Mouse (Mus musculus): ENCODE data around the gene Cyp2w1. TPM values are rescaled to one million over a fixed set of nuclear protein-coding genes. Genes with fewer than 3 reads are reported as not detected.

The Cyp2w1 gene
- polyA plus RNA-seq, 1 experiment from 2014 or later, result not detected

- Histone ChIP-seq H3K4me3 (no peak overlapping the region), H3K9ac (no peak overlapping the region), H3K27ac (peak overlapping the region; percentile 97), H3K36me3 (no peaks in the 10 kb centered on the region), H3K27me3 (no peaks in the 10 kb centered on the region), H3K4me1 (peaks cover 67% of the 10 kb centered on the region), H3K4me2 (peak overlapping the region; percentile 87), H3K9me3 (no peaks in the 10 kb centered on the region)
- ATAC-seq (ENCODE audit: borderline replicate concordance, extremely low read depth, low FRiP score, low TSS enrichment), result peak; percentile 46; the same call in 1 of the 2 replicates
- 11% methylated on average over 21 of the region's 21 CpGs for WGBS
These were observed 26.7 kb downstream of the Cyp2w1 start for GRCm38 (mm10) chr5:139378986-139379629.

- Histone ChIP-seq H3K4me1 (peaks cover 70% of the 10 kb centered on the region), H3K4me3 (peak overlapping the region; percentile 68), H3K4me2 (peak overlapping the region; percentile 87), H3K9ac (peak overlapping the region; percentile 56; the same call in 1 of the 2 replicates), H3K27ac (peak overlapping the region; percentile 97), H3K9me3 (no peaks in the 10 kb centered on the region), H3K27me3 (no peaks in the 10 kb centered on the region), H3K36me3 (no peaks in the 10 kb centered on the region)
- ATAC-seq (ENCODE audit: borderline replicate concordance, extremely low read depth, low FRiP score, low TSS enrichment), result no peak
- 15% methylated on average over 8 of the region's 8 CpGs for WGBS
These were observed 27.5 kb downstream of the Cyp2w1 start for GRCm38 (mm10) chr5:139379771-139380384.

DNA sequence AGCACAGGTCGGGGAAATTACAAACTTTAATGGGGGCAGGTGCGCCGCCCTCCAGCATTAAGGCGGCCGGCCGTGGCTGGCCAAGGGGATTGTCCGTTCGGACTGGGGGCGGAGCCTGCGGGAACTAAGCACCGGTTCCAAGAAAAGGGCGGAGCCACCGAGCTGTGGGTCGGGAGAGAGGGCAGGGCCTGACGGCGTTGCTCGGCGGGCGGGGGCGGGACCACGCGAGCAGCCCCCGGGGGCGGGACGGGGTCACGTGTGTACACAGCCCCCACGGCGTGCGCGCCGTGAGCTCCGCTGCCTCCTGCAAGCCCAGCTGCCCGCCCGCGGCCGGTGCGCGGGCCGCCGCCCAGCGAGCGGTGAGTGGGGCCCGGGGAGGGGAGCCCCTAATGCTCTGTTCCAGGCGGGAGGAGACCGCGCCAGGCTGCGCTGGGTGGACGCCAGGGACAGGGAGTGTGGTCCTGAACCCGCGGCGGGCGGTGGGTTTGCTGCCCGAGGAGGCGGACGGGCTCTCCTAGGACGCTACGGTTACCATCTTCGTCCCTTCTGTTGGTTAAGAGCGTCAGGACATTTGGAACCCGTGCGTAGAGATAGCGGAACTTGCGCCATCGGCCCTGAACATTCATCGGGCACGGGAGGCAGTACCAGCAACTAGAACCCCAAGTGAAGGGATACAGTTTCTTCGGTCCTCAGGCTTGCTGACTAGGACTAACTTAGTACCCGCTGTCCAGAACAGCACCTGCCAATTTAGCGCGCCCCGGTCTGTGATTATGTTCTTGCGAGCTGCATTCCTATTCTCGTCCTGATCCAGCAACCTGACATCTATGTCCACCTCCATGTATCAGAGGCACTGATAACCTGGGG lies 28.2 kb downstream of the Cyp2w1 start:
- Histone ChIP-seq H3K36me3 (no peaks in the 10 kb centered on the region), H3K27ac (peak overlapping the region; percentile 97), H3K4me1 (peaks cover 71% of the 10 kb centered on the region), H3K9me3 (no peaks in the 10 kb centered on the region), H3K27me3 (no peaks in the 10 kb centered on the region), H3K4me2 (peak overlapping the region; percentile 87), H3K9ac (peak overlapping the region; percentile 56), H3K4me3 (peak overlapping the region; percentile 68)
- WGBS, result 1% methylated on average over 71 of the region's 73 CpGs
- peak; percentile 84 for ATAC-seq (ENCODE audit: borderline replicate concordance, extremely low read depth, low FRiP score, low TSS enrichment)

DNA sequence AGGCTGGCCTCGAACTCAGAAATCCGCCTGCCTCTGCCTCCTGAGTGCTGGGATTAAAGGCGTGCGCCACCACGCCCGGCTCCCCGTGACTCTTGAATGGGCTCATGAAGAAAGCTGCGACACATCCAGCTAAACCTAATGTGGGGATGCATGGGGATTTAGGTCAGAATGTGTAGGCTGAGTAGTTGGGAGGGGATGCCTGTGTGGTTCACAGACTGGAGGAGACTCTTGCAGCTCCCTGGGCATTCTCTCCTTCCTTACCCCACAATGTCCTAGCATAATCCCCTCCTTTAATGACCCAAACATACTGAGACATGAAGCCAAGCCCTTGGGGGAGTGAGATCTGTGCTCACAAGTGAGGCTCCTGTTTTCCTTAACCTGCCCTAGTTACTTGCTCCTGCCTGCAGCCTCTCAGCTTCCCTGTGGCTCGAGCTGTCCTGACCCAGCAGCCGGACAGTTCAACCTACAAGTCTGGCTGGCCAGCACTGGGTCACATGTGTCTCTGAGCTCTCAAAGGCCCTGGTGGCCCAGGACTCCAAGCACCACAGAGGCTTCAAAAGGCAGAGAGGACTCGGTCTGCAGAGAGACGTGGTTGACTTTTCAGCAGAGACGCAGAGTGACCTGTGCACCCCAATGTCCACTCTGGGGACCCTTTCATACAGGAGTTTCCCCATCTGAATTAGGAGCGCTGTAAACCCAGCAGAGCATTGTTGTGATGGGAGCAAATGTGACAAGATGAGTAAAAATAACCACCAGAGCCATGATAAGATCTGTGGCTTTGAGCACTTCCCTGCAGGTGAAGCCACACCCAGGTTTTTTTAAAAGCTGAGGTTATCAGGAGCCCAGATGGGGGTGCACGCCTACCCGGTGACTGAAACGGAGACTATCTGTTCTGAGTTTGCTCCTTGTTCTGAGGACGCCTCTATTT lies 29.4 kb downstream of the Cyp2w1 start:
- Histone ChIP-seq H3K27me3 (no peaks in the 10 kb centered on the region), H3K4me3 (peak overlapping the region; percentile 6; the same call in 1 of the 2 replicates), H3K9ac (no peak overlapping the region), H3K9me3 (no peaks in the 10 kb centered on the region), H3K27ac (peak overlapping the region; percentile 81), H3K36me3 (no peaks in the 10 kb centered on the region), H3K4me1 (peaks cover 67% of the 10 kb centered on the region), H3K4me2 (peak overlapping the region; percentile 32)
- WGBS, result 73% methylated on average over 18 of the region's 18 CpGs
- no peak for ATAC-seq (ENCODE audit: borderline replicate concordance, extremely low read depth, low FRiP score, low TSS enrichment)

GRCm38 (mm10) chr5:139382760-139383159 lies 30.3 kb downstream of the Cyp2w1 start:
- no peak overlapping the region for H3K9ac ChIP-seq
- no peaks in the 10 kb centered on the region for H3K9me3 ChIP-seq
- peak overlapping the region; percentile 32; the same call in 1 of the 2 replicates for H3K4me2 ChIP-seq
- peaks cover 66% of the 10 kb centered on the region for H3K4me1 ChIP-seq
- no peaks in the 10 kb centered on the region for H3K36me3 ChIP-seq
- H3K4me3 ChIP-seq, result no peak overlapping the region
- H3K27ac ChIP-seq, result peak overlapping the region; percentile 81
- no peak for ATAC-seq (ENCODE audit: borderline replicate concordance, extremely low read depth, low FRiP score, low TSS enrichment)
- no peaks in the 10 kb centered on the region for H3K27me3 ChIP-seq
- 34% methylated on average over 8 of the region's 8 CpGs for WGBS

DNA sequence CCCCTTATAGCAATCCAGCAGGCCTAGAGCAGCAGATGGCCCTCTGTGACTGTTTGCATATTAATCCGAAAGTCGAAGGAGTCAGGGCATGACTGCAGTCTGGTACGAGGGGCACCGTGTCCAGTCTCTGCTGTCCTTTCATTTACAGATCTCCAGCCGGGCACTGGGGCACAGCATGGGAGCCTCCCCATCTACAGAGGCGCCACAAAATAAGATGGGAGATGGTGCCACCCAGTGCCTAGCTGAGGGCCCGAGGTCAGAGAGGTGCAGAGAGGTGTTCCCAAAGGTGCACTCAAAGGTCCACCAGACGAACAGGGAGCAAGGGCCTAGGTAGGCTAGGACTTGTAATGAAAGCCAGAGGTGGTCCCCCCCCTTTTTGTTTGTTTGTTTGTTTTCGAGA lies 30.8 kb downstream of the Cyp2w1 start:
- Histone ChIP-seq H3K4me1 (peaks cover 66% of the 10 kb centered on the region), H3K9ac (no peak overlapping the region), H3K9me3 (no peaks in the 10 kb centered on the region), H3K27ac (peak overlapping the region; percentile 81), H3K4me3 (no peak overlapping the region), H3K36me3 (no peaks in the 10 kb centered on the region), H3K27me3 (no peaks in the 10 kb centered on the region), H3K4me2 (peak overlapping the region; percentile 32; the same call in 1 of the 2 replicates)
- ATAC-seq (ENCODE audit: borderline replicate concordance, extremely low read depth, low FRiP score, low TSS enrichment), result no peak
- WGBS, result 70% methylated on average over 9 of the region's 9 CpGs

DNA sequence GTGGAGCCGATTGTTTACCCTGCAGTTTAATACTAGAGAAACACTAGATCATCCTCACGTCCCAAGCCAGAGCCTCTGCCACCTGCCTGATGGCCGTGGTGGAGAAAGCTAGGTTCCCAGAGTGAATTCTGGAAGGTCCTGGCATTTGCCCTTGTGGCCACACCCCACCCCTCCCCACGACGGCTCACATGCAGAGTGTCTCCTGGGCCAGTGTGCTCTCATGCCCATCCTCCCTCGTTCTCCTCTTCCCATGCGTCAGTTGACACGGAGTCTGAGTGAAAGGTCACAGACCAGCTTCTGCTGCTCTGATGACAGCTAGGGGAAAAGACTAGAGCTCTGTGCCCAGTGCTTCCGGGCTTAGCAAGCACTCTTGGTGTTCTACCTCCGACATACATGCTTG lies 32.1 kb downstream of the Cyp2w1 start:
- no peaks in the 10 kb centered on the region for H3K36me3 ChIP-seq
- peaks cover 66% of the 10 kb centered on the region for H3K4me1 ChIP-seq
- H3K27ac ChIP-seq, result no peak overlapping the region
- no peak overlapping the region for H3K9ac ChIP-seq
- H3K4me3 ChIP-seq, result no peak overlapping the region
- H3K27me3 ChIP-seq, result no peaks in the 10 kb centered on the region
- H3K4me2 ChIP-seq, result no peak overlapping the region
- no peaks in the 10 kb centered on the region for H3K9me3 ChIP-seq
- WGBS, result 29% methylated on average over 10 of the region's 10 CpGs
- ATAC-seq (ENCODE audit: borderline replicate concordance, extremely low read depth, low FRiP score, low TSS enrichment), result no peak

DNA sequence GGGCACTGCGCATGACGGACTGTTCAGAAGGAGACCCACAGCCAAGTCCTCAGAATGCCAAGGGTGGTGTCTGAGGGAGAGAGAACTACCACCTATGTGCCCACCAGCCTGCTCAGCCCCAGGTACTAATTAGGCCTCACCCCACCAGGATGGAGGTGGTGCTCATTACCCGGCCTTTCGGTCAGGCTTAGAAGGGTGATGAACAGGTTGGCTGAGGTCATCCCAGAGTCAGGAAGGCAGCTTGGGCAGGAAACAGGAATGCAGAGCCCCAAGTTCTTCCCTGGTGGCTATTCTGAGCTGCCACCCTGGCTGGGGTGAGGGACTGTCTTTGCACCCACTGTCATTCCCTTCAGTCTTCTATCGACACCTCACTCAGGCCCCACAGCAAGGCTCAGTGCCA lies 33.6 kb downstream of the Cyp2w1 start:
- H3K4me3 ChIP-seq, result no peak overlapping the region
- no peaks in the 10 kb centered on the region for H3K27me3 ChIP-seq
- H3K9me3 ChIP-seq, result no peaks in the 10 kb centered on the region
- peaks cover 68% of the 10 kb centered on the region for H3K4me1 ChIP-seq
- H3K27ac ChIP-seq, result no peak overlapping the region
- no peaks in the 10 kb centered on the region for H3K36me3 ChIP-seq
- no peak overlapping the region for H3K4me2 ChIP-seq
- no peak for ATAC-seq (ENCODE audit: borderline replicate concordance, extremely low read depth, low FRiP score, low TSS enrichment)
- no peak overlapping the region for H3K9ac ChIP-seq
- 91% methylated on average over 5 of the region's 5 CpGs for WGBS

- Histone ChIP-seq H3K9me3 (no peaks in the 10 kb centered on the region), H3K4me2 (no peak overlapping the region), H3K27ac (peak overlapping the region; percentile 74), H3K27me3 (no peaks in the 10 kb centered on the region), H3K4me1 (peaks cover 59% of the 10 kb centered on the region), H3K9ac (no peak overlapping the region), H3K36me3 (no peaks in the 10 kb centered on the region; the same call in 1 of the 2 replicates), H3K4me3 (no peak overlapping the region)
- no peak for ATAC-seq (ENCODE audit: borderline replicate concordance, extremely low read depth, low FRiP score, low TSS enrichment)
- 76% methylated on average over 10 of the region's 10 CpGs for WGBS
These were observed 35.1 kb downstream of the Cyp2w1 start for GRCm38 (mm10) chr5:139387329-139388194.

GRCm38 (mm10) chr5:139388195-139388570 lies 35.8 kb downstream of the Cyp2w1 start:
- Histone ChIP-seq H3K9me3 (no peaks in the 10 kb centered on the region), H3K36me3 (no peaks in the 10 kb centered on the region; the same call in 1 of the 2 replicates), H3K4me2 (no peak overlapping the region), H3K27me3 (no peaks in the 10 kb centered on the region), H3K4me3 (no peak overlapping the region), H3K4me1 (peaks cover 53% of the 10 kb centered on the region), H3K9ac (no peak overlapping the region), H3K27ac (peak overlapping the region; percentile 74)
- 47% methylated on average over 4 of the region's 4 CpGs for WGBS
- ATAC-seq (ENCODE audit: borderline replicate concordance, extremely low read depth, low FRiP score, low TSS enrichment), result no peak
